Mouse (Mus musculus) liver, embryonic 14.5 days (tissue): ENCODE measurements around the gene Odf3l1. TPM values are rescaled to one million over a fixed set of nuclear protein-coding genes. Genes with fewer than 3 reads are reported as not detected.

Experiments used
- ATAC-seq: fragments of 200-750 bp; cut with Nextera tagmentation; 2 replicates; pipeline ENCODE4 v1.8.0; 2017; ENCODE audit warnings: moderate number of reproducible peaks, mild to moderate bottlenecking, moderate library complexity; ENCODE audit not compliant: insufficient read depth
- DNase-seq, 3 experiments: peaks; one replicate each; pipeline ENCODE4 v3.0.0-alpha.2; 2012 to 2013; ENCODE audit warnings: low read depth in 3 of 3, low spot score in 3 of 3
- H3K27ac ChIP-seq: fragments of 300-500 bp; sonication (generic); 2 replicates; pipeline ENCODE4 v1.5.1; 2014; ENCODE audit warnings: moderate library complexity, mild to moderate bottlenecking, control low read depth, inconsistent platforms
- H3K27me3 ChIP-seq: fragments of 300-500 bp; sonication (generic); 2 replicates; pipeline ENCODE4 v1.6.1; 2014; ENCODE audit warnings: mild to moderate bottlenecking, low read length, moderate library complexity; ENCODE audit not compliant: control insufficient read depth, insufficient read depth
- H3K36me3 ChIP-seq: fragments of 300-500 bp; sonication (generic); replicated peaks from 2 replicates; pipeline ENCODE4 v1.6.1; 2014; ENCODE audit warnings: low read depth; ENCODE audit not compliant: control insufficient read depth, insufficient read depth
- H3K4me1 ChIP-seq, 2 experiments: fragments of 200-500 bp in 1 of 2; fragments of 300-500 bp in 1 of 2; sonication (generic) in 1 of 2; replicated peaks; 2 replicates each; pipeline ENCODE4 v1.6.1; 2012 to 2014; ENCODE audit warnings: antibody characterized with exemption in 1 of 2, inconsistent platforms in 1 of 2, low read length in 1 of 2; ENCODE audit not compliant: control insufficient read depth in 2 of 2, insufficient read depth in 2 of 2
- H3K4me2 ChIP-seq: fragments of 300-500 bp; sonication (generic); 2 replicates; pipeline ENCODE4 v1.6.1; 2014; ENCODE audit warnings: low read depth, mild to moderate bottlenecking, control low read depth, moderate library complexity
- H3K4me3 ChIP-seq, 2 experiments: fragments of 200-500 bp in 1 of 2; fragments of 300-500 bp in 1 of 2; sonication (generic) in 1 of 2; 2 replicates each; pipeline ENCODE4 v1.5.1; 2012 to 2014; ENCODE audit warnings: low read depth in 2 of 2, low read length in 2 of 2, mild to moderate bottlenecking in 2 of 2, control low read depth in 1 of 2, inconsistent platforms in 1 of 2, moderate library complexity in 1 of 2; ENCODE audit not compliant: insufficient read depth in 1 of 2
- H3K9ac ChIP-seq: fragments of 300-500 bp; sonication (generic); replicated peaks from 2 replicates; pipeline ENCODE4 v1.6.1; 2014; ENCODE audit warnings: mild to moderate bottlenecking, control low read depth, moderate library complexity
- H3K9me3 ChIP-seq: fragments of 300-500 bp; sonication (generic); 2 replicates; pipeline ENCODE4 v1.6.1; 2016; ENCODE audit warnings: low read length, mixed read lengths; ENCODE audit not compliant: control insufficient read depth
- CTCF ChIP-seq: IDR thresholded peaks from 2 replicates; pipeline ENCODE4 v1.5.1; 2016; ENCODE audit warnings: antibody characterized with exemption, low read depth, control low read depth
- EP300 ChIP-seq: IDR thresholded peaks from 2 replicates; pipeline ENCODE4 v1.6.1; 2016; ENCODE audit warnings: antibody characterized with exemption, low read depth
- WGBS: fragments of 180-500 bp; shearing (Covaris S2); extraction: QIAGEN DNeasy Blood & Tissue Kit; methylation state at CpG from one replicate; pipeline ENCODE4 v1.1.7; 2014; ENCODE audit not compliant: insufficient replicate concordance; 5-methylcytosine and 5-hydroxymethylcytosine counted together
- polyA plus RNA-seq, 2 experiments: library from polyadenylated mRNA; depleted of rRNA in 1 of 2; stranded (reverse) in 1 of 2; unstranded in 1 of 2; fragments of >200 nt; fragmentation: Nextera tagmentation in 1 of 2; extraction: Ambion mirVana in 1 of 2; gene quantifications; 2 replicates each; pipeline versions ENCODE4 v1.2.1 to v1.2.3; 2012 to 2014

Odf3l1 gene
- polyA plus RNA-seq, 2 experiments = not detected

DNA sequence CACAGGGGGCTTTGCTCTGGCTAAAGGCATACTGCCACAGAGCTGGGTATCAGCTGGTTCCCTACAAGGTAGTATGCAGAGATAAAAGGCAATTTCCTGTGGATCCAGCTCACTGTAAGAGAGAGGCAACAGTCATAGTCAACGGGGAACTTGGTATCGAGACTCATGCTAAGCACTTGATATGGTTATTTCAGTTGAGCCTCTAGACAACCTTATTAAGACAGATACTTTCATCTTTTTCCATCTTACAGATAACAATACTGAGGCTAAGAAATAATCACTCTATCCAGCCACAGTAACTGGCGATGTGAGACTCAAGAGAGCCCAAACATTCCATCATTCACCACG is 13.6 kb downstream of the Odf3l1 start:
- 35% methylated on average over 4 of the region's 4 CpGs for WGBS
- DNase-seq (no peak), ATAC-seq (no peak)
- Histone ChIP-seq H3K9me3 (no peaks in the 10 kb centered on the region), H3K27ac (no peak overlapping the region), H3K4me3 (no peak overlapping the region), H3K4me2 (no peak overlapping the region), H3K4me1 (no peaks in the 10 kb centered on the region; a peak in 1 of 4 replicates), H3K9ac (no peak overlapping the region), H3K27me3 (no peaks in the 10 kb centered on the region), H3K36me3 (no peaks in the 10 kb centered on the region)
- TF ChIP-seq EP300 (no peak), CTCF (no peak)

- Histone ChIP-seq H3K4me2 (no peak overlapping the region), H3K27ac (no peak overlapping the region), H3K9ac (no peak overlapping the region), H3K4me1 (no peaks in the 10 kb centered on the region; a peak in 1 of 4 replicates), H3K36me3 (no peaks in the 10 kb centered on the region), H3K9me3 (no peaks in the 10 kb centered on the region), H3K27me3 (no peaks in the 10 kb centered on the region), H3K4me3 (no peak overlapping the region)
- WGBS = 48% methylated on average over 14 of the region's 14 CpGs
- ATAC-seq = no peak
- no peak for TF ChIP-seq EP300
- no peak for TF ChIP-seq CTCF
- no peak for DNase-seq
Observed at GRCm38 (mm10) chr9:56850128-56850904, 14.2 kb downstream of the Odf3l1 start.

GRCm38 (mm10) chr9:56847523-56847922 is 17.0 kb downstream of the Odf3l1 start:
- Histone ChIP-seq H3K36me3 (no peaks in the 10 kb centered on the region), H3K4me3 (no peak overlapping the region), H3K9ac (no peak overlapping the region), H3K9me3 (no peaks in the 10 kb centered on the region), H3K27ac (no peak overlapping the region), H3K27me3 (no peaks in the 10 kb centered on the region), H3K4me1 (no peaks in the 10 kb centered on the region; a peak in 1 of 4 replicates), H3K4me2 (no peak overlapping the region)
- DNase-seq = peak in 1 of 3 experiments; percentile 11
- no peak for ATAC-seq
- WGBS = 9% methylated on average over 3 of the region's 3 CpGs
- TF ChIP-seq EP300 = no peak
- TF ChIP-seq CTCF = peak; percentile 81

DNA sequence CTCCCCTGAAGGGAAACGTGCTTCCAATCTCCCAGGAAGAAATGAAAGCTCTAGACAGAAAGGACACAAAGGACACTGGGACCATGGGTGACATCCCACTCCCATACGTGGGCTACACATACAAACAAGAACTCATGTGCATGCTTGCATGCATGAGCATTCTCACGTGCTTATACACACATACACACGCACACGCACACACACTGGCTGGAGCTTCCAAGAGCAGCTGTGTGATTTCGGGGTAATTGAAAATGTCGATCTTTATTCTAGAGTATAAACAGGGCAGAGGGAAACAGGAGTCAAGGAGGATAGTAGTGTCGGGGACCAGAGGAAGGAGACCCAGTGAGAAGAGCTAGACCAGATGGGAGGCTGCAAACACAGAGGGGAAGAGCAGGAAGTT is 19.8 kb downstream of the Odf3l1 start:
- no peak for DNase-seq
- Histone ChIP-seq H3K27me3 (no peaks in the 10 kb centered on the region), H3K27ac (no peak overlapping the region), H3K4me1 (no peaks in the 10 kb centered on the region), H3K36me3 (no peaks in the 10 kb centered on the region), H3K9me3 (no peaks in the 10 kb centered on the region), H3K4me2 (no peak overlapping the region), H3K9ac (no peak overlapping the region), H3K4me3 (no peak overlapping the region)
- TF ChIP-seq EP300 (no peak), CTCF (no peak)
- WGBS = 55% methylated on average over 8 of the region's 8 CpGs
- ATAC-seq = no peak

- Histone ChIP-seq H3K36me3 (no peaks in the 10 kb centered on the region), H3K27me3 (no peaks in the 10 kb centered on the region), H3K4me3 (no peak overlapping the region), H3K4me1 (no peaks in the 10 kb centered on the region), H3K9ac (no peak overlapping the region), H3K9me3 (no peaks in the 10 kb centered on the region), H3K4me2 (no peak overlapping the region), H3K27ac (no peak overlapping the region)
- ATAC-seq = no peak
- 30% methylated on average over 7 of the region's 7 CpGs for WGBS
- TF ChIP-seq CTCF (peak; percentile 84), EP300 (no peak)
- DNase-seq = no peak
Observed at GRCm38 (mm10) chr9:56843679-56844188, 20.7 kb downstream of the Odf3l1 start.
